Mouse (Mus musculus) embryonic facial prominence, embryonic 11.5 days (tissue): ENCODE measurements around the gene D2hgdh. TPM values are rescaled to one million over a fixed set of nuclear protein-coding genes. Genes with fewer than 3 reads are reported as not detected.

Experiments
- ATAC-seq: fragments of 200-750 bp; cut with Nextera tagmentation; replicated peaks from 2 replicates; pipeline ENCODE4 v1.8.0; 2017; ENCODE audit warnings: low read depth; ENCODE audit not compliant: insufficient number of reproducible peaks, low FRiP score, low TSS enrichment
- DNase-seq: peaks from one replicate; pipeline ENCODE4 v3.0.0-alpha.2; 2015; ENCODE audit warnings: low spot score
- H3K27ac ChIP-seq: fragments of 300-500 bp; sonication (generic); replicated peaks from 2 replicates; pipeline ENCODE4 v1.5.1; 2014; ENCODE audit warnings: mild to moderate bottlenecking, low read depth, low read length, control low read depth
- H3K27me3 ChIP-seq: fragments of 300-500 bp; sonication (generic); 2 replicates; pipeline ENCODE4 v1.6.1; 2014; ENCODE audit warnings: mild to moderate bottlenecking, low read length, moderate library complexity, mixed read lengths; ENCODE audit not compliant: control insufficient read depth, insufficient read depth
- H3K36me3 ChIP-seq: fragments of 300-500 bp; sonication (generic); replicated peaks from 2 replicates; pipeline ENCODE4 v1.6.1; 2014; ENCODE audit warnings: low read depth, mild to moderate bottlenecking, low read length, moderate library complexity, mixed read lengths; ENCODE audit not compliant: control insufficient read depth, insufficient read depth
- H3K4me1 ChIP-seq: fragments of 300-500 bp; sonication (generic); 2 replicates; pipeline ENCODE4 v1.6.1; 2014; ENCODE audit warnings: low read length, mixed read lengths; ENCODE audit not compliant: control insufficient read depth, insufficient read depth
- H3K4me2 ChIP-seq: fragments of 300-500 bp; sonication (generic); 2 replicates; pipeline ENCODE4 v1.6.1; 2014; ENCODE audit warnings: low read depth, mild to moderate bottlenecking, control low read depth, low read length, moderate library complexity
- H3K4me3 ChIP-seq: fragments of 300-500 bp; sonication (generic); 2 replicates; pipeline ENCODE4 v1.5.1; 2014; ENCODE audit warnings: low read depth, low read length, control low read depth
- H3K9ac ChIP-seq: fragments of 300-500 bp; sonication (generic); replicated peaks from 2 replicates; pipeline ENCODE4 v1.6.1; 2014; ENCODE audit warnings: mild to moderate bottlenecking, control low read depth, low read length
- H3K9me3 ChIP-seq: fragments of 300-500 bp; sonication (generic); replicated peaks from 2 replicates; pipeline ENCODE4 v1.6.1; 2016; ENCODE audit warnings: mild to moderate bottlenecking, low read length, inconsistent platforms, mixed read lengths; ENCODE audit not compliant: control insufficient read depth
- WGBS: fragments of 180-500 bp; shearing (Covaris S2); extraction: QIAGEN DNeasy Blood & Tissue Kit; methylation state at CpG from one replicate; pipeline ENCODE4 v1.1.7; 2014; 5-methylcytosine and 5-hydroxymethylcytosine counted together
- polyA plus RNA-seq: library from polyadenylated mRNA; unstranded; fragments of >200 nt; fragmentation: Nextera tagmentation; extraction: Ambion mirVana; gene quantifications from 2 replicates; pipeline ENCODE4 v1.2.1, GENCODE M21; 2014

D2hgdh gene
- polyA plus RNA-seq, result 8.4 and 12.2 TPM in 2 replicates

- Histone ChIP-seq H3K4me1 (0 out of 2 replicates have a peak, but pooled peaks cover 3% of the 10 kb centered on the region), H3K27ac (peak within 1 kb of the TSS; percentile 78), H3K9me3 (no peaks in the 10 kb centered on the region), H3K36me3 (no peaks in the 10 kb centered on the region), H3K4me3 (peak within 1 kb of the TSS; percentile 53), H3K9ac (peak within 1 kb of the TSS; percentile 73), H3K27me3 (no peaks in the 10 kb centered on the region), H3K4me2 (peak within 1 kb of the TSS; percentile 75)
- DNase-seq (no peak), ATAC-seq (peak; percentile 2; the same call in 1 of the 2 replicates)
- 6% methylated on average over 10 of the region's 10 CpGs for WGBS
Measured at GRCm38 (mm10) chr1:93824609-93825008, at the start of gene D2hgdh. Gene D2hgdh (plus strand): TSS chr1:93824909.

DNA sequence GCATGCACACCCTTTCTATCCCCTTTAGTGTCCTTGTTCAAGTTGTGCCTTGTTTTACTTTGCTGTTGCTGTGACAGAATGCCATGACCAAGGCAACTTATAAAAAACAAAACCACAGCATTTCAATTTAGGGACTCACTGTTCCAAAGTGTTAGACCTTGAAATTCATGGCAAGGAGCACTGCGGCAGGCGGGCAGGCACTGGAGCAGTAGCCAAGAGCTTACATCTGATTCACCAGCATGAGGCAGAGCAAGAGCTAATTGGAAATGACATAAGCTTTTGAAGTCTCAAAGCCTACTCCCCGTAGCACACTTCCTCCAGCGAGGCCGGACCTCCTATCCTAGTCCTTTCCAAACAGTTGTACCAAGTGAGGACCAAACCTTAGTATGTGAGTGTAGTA lies 48.0 kb upstream of the D2hgdh start:
- ATAC-seq (no peak), DNase-seq (no peak)
- no peaks in the 10 kb centered on the region for H3K4me1 ChIP-seq
- no peak overlapping the region for H3K27ac ChIP-seq
- H3K4me2 ChIP-seq, result no peak overlapping the region
- no peak overlapping the region for H3K4me3 ChIP-seq
- H3K36me3 ChIP-seq, result peaks cover 15% of the 10 kb centered on the region
- WGBS, result 80% methylated on average over 5 of the region's 5 CpGs
- H3K27me3 ChIP-seq, result no peaks in the 10 kb centered on the region
- no peak overlapping the region for H3K9ac ChIP-seq
- no peaks in the 10 kb centered on the region for H3K9me3 ChIP-seq

- H3K9me3 ChIP-seq, result no peaks in the 10 kb centered on the region
- no peak overlapping the region for H3K4me2 ChIP-seq
- H3K36me3 ChIP-seq, result peaks cover 11% of the 10 kb centered on the region; the same call in 1 of the 2 replicates
- DNase-seq, result no peak
- WGBS, result 90% methylated on average over 2 of the region's 2 CpGs
- H3K9ac ChIP-seq, result no peak overlapping the region
- no peaks in the 10 kb centered on the region for H3K27me3 ChIP-seq
- ATAC-seq, result no peak
- H3K4me1 ChIP-seq, result no peaks in the 10 kb centered on the region
- H3K4me3 ChIP-seq, result no peak overlapping the region
- H3K27ac ChIP-seq, result no peak overlapping the region
Measured at GRCm38 (mm10) chr1:93786912-93787311, 37.8 kb upstream of the D2hgdh start.

DNA sequence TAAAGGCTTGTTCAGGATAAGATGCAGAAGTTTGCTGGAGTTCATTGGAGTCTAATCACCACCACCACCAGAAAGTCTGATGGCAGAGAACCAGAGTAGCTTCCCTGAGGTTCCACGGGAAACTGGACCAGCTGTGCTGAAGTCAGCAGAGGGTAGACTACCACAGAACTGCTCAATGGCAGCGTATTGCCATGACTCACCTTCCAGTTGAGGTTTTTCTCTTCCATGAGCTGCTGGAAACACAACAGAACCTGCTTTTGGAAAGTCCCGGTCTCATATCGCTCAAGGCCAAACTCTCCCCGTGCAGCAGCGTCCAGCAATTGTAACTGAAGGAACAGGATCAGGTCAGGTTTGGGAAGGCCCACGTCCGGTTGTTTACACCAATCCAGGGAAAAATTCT lies 30.2 kb upstream of the D2hgdh start:
- Histone ChIP-seq H3K27ac (no peak overlapping the region), H3K27me3 (no peaks in the 10 kb centered on the region), H3K4me3 (no peak overlapping the region), H3K9me3 (no peaks in the 10 kb centered on the region), H3K36me3 (peaks cover 10% of the 10 kb centered on the region), H3K4me2 (no peak overlapping the region), H3K4me1 (no peaks in the 10 kb centered on the region), H3K9ac (no peak overlapping the region)
- 97% methylated on average over 8 of the region's 8 CpGs for WGBS
- ATAC-seq (no peak), DNase-seq (no peak)

DNA sequence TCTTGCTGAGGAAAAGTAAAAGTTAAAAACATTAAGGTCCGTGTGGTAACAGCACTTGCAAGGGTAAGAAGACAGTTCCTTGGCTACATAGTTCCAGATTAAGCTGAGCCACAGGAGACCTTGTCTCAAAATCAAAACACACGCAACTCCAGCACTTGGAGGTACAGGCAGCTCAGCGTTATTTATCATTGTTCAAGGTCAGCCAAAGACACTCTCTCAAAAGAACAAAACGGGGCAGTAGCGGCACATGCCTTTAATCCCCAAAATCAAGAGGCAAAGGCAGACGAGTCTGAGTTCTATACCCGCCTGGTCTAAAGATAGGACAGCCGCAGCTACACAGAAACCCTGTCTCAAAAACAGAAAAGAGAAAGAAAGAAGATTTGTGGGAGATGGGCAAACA lies 28.8 kb upstream of the D2hgdh start:
- H3K4me2 ChIP-seq, result no peak overlapping the region
- H3K36me3 ChIP-seq, result peaks cover 10% of the 10 kb centered on the region
- no peaks in the 10 kb centered on the region for H3K27me3 ChIP-seq
- 90% methylated on average over 8 of the region's 8 CpGs for WGBS
- H3K9me3 ChIP-seq, result no peaks in the 10 kb centered on the region
- no peak overlapping the region for H3K27ac ChIP-seq
- no peak overlapping the region for H3K4me3 ChIP-seq
- ATAC-seq (no peak), DNase-seq (no peak)
- no peak overlapping the region for H3K9ac ChIP-seq
- no peaks in the 10 kb centered on the region for H3K4me1 ChIP-seq

- Histone ChIP-seq H3K27me3 (no peaks in the 10 kb centered on the region), H3K27ac (no peak overlapping the region; the same call in 1 of the 2 replicates), H3K36me3 (no peaks in the 10 kb centered on the region), H3K4me2 (peak overlapping the region; percentile 66), H3K9me3 (no peaks in the 10 kb centered on the region), H3K4me3 (peak overlapping the region; percentile 71), H3K4me1 (peaks cover 3% of the 10 kb centered on the region; the same call in 1 of the 2 replicates), H3K9ac (peak overlapping the region; percentile 83)
- WGBS, result 75% methylated on average over 21 of the region's 21 CpGs
- ATAC-seq (no peak), DNase-seq (no peak)
Measured at GRCm38 (mm10) chr1:93800670-93801503, 23.8 kb upstream of the D2hgdh start.

DNA sequence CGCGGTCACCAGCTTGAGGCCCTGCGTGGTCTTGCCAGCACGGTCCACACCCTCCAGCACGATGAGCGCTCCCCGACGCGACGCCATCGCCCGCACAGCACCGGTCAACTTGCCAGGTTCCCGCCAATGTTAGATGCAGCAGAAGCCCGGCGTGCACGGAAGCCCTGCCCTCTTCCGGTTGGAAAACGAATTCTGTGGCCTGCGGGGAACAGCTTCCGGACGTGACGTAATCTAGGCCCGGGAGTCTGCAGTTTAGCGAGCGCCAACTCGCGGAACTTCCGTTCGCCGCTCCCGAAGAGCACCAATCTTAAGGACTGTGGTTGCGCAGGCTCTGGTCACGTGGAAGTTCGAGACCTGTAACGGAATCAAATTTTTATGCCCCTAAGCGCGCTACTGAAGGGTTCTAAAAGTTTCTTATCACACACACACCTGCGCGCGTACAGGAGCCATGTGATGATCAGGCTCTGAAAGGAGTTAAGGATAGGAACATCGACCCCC lies 22.9 kb upstream of the D2hgdh start, which contains the start of gene Dtymk:
Gene Dtymk, minus strand, starts transcription at position 194 of the 498 bp plus-strand sequence.
- WGBS, result under 1% methylated on average over 42 of the region's 42 CpGs

DNA sequence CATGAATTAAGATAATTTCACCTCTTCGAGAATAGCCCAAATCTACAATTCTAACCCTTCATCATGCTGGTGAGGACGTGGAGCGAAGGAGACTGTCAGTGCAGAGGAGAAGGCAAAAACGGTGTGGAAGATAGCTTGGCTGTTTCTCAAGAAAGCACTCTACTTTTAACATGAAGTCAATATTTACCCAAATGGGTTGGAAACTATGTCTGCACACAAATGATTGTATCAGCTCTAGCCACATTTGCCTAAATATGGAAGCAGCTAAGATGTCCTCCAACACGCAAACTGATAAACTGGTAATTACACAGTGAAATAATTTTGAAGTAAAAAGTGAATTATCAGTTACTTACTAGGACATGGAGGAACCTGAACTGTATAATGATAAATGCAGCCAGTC lies 21.9 kb upstream of the D2hgdh start:
- H3K27ac ChIP-seq, result no peak overlapping the region
- WGBS, result 84% methylated on average over 5 of the region's 5 CpGs
- DNase-seq (no peak), ATAC-seq (no peak)
- H3K4me3 ChIP-seq, result no peak overlapping the region
- H3K36me3 ChIP-seq, result no peaks in the 10 kb centered on the region
- H3K9me3 ChIP-seq, result no peaks in the 10 kb centered on the region
- peaks cover 3% of the 10 kb centered on the region; the same call in 1 of the 2 replicates for H3K4me1 ChIP-seq
- H3K9ac ChIP-seq, result no peak overlapping the region
- H3K4me2 ChIP-seq, result no peak overlapping the region
- H3K27me3 ChIP-seq, result no peaks in the 10 kb centered on the region

More for the DNA sequence above, 22.9 kb upstream of the D2hgdh start, which contains the start of gene Dtymk:
- Histone ChIP-seq H3K4me2 (peak within 1 kb of the TSS; percentile 66), H3K9me3 (no peaks in the 10 kb centered on the region), H3K4me3 (peak within 1 kb of the TSS; percentile 71), H3K36me3 (no peaks in the 10 kb centered on the region), H3K27ac (peak within 1 kb of the TSS; percentile 72), H3K9ac (peak within 1 kb of the TSS; percentile 83), H3K27me3 (no peaks in the 10 kb centered on the region), H3K4me1 (peaks cover 3% of the 10 kb centered on the region; the same call in 1 of the 2 replicates)
- ATAC-seq (peak; percentile 50), DNase-seq (peak; percentile 97)
